Comparison of ENCODE assay signal across 21 mouse cellular contexts in the genomic region with DNA sequence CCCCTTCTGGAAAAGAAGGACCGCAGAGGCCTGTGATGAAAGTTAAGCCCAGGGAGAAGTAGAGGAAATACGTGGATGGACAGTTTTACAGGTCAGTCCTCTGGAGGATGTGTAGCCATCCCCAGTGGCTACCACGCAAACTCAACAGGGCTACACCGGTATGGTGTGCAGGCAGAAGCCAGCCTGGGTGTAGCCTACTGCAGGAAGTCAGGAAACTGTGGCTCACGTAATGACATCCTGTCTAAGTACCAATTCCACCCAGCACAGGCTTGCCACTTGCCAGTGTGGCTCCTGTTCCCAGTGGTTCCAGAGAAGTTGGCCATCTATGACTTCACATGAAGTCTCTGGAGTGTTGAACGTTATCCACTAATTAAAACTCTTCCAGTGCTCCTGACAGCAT.
DNase-seq lines count a peak whose midpoint lies in the region; ATAC-seq and TF ChIP-seq lines count a peak whose summit lies in the region.
"Had no signal": no experiment of that assay in that cellular context is flagged by ENCODE, and none has a peak within 500 bp of the region (broad histone marks: within the 10 kb centered on the region; RNA-seq: fewer than 3 reads in every experiment).

No protein-coding gene starts in this region.

- TF ChIP-seq EP300 in heart, adult 2 months (IDR thresholded peaks at IDR 0.05; ENCODE audit: insufficient read depth, low read depth, low read length): no peak

- DNase-seq in heart, adult 11 months: peak; percentile 89
- DNase-seq in heart, adult 2 months: no peak
- no peak for DNase-seq in spleen, adult 2 months (ENCODE audit: low read depth in 1 of 2, low spot score in 2 of 2)
- no peak for DNase-seq in spleen, adult 18-20 months
- DNase-seq in naive thymus-derived CD4-positive, alpha-beta T cell, adult 2 months (ENCODE audit: low read depth): peak; percentile 48
- DNase-seq in cerebellum, adult 11 months: no peak
- no peak for DNase-seq in heart, postnatal 36 days
- DNase-seq: adrenal gland, postnatal 25 days; cerebellum, adult 9-10 months; gastrocnemius, postnatal 25 days; kidney, adult 8-10 months; kidney, postnatal 14 days; layer of hippocampus, postnatal 36 days; left cerebral cortex, postnatal 4 days; lung, embryonic 14.5 days; right cerebral cortex, postnatal 25 days; thymus, adult 2 months had no signal

- no peak overlapping the region; the same call in 1 of the 2 replicates for H3K27ac ChIP-seq in heart, adult 2 months
- peak overlapping the region; percentile 49; the same call in 1 of the 2 replicates for H3K27ac ChIP-seq in spleen, adult 2 months (ENCODE audit: insufficient read depth, low read length)
- H3K27ac ChIP-seq: embryonic facial prominence, embryonic 12.5 days; layer of hippocampus, adult 2 months had no signal

- H3K79me2 ChIP-seq in heart, adult 2 months (replicated peaks; ENCODE audit: control insufficient read depth, insufficient read depth, low read length): no peaks in the 10 kb centered on the region

- H3K4me3 ChIP-seq in heart, adult 2 months: no peak overlapping the region
- no peak overlapping the region for H3K4me3 ChIP-seq in spleen, adult 2 months (ENCODE audit: extremely low read depth, insufficient read depth, insufficient read length)
- H3K4me3 ChIP-seq: embryonic facial prominence, embryonic 12.5 days; layer of hippocampus, adult 2 months had no signal

- 58% methylated on average over 6 of the region's 6 CpGs for WGBS in heart, adult 2 months
- 50% methylated on average over 6 of the region's 6 CpGs for WGBS in spleen, adult 2 months

- TF ChIP-seq POLR2A in heart, adult 2 months (IDR thresholded peaks at IDR 0.05; ENCODE audit: insufficient read depth, low read depth, low read length): no peak
- no peak for TF ChIP-seq POLR2A in spleen, adult 2 months (IDR thresholded peaks at IDR 0.05; ENCODE audit: low read depth, low read length)

- H3K9ac ChIP-seq in heart, adult 2 months (ENCODE audit: low read depth, low read length): no peak overlapping the region
- H3K9ac ChIP-seq: embryonic facial prominence, embryonic 12.5 days; lung, embryonic 14.5 days had no signal

- intact Hi-C loops in heart, adult 2 months (cut with DNase I): no loop called here
- intact Hi-C loops in heart, postnatal 36 days (cut with DNase I): no loop called here

- peak; percentile 42 to 44; a peak in 3 of 4 replicates for ATAC-seq in hematopoietic stem cell, adult 5-6 weeks (replicated peaks in 1 of 2; ENCODE audit: insufficient read depth in 1 of 2, low FRiP score in 2 of 2, low TSS enrichment in 1 of 2, low read depth in 1 of 2, poor library complexity in 2 of 2, severe bottlenecking in 2 of 2)
- ATAC-seq: forebrain, embryonic 14.5 days had no signal

- no peaks in the 10 kb centered on the region for H3K27me3 ChIP-seq in heart, adult 2 months (ENCODE audit: control insufficient read depth, insufficient read depth, low read length)
- no peaks in the 10 kb centered on the region for H3K27me3 ChIP-seq in spleen, adult 2 months (ENCODE audit: control insufficient read depth, insufficient read depth, low read length)
- H3K27me3 ChIP-seq: embryonic facial prominence, embryonic 12.5 days had no signal

- no peak for TF ChIP-seq CTCF in heart, adult 2 months (IDR thresholded peaks at IDR 0.05)
- TF ChIP-seq CTCF in spleen, adult 2 months (IDR thresholded peaks at IDR 0.05; ENCODE audit: extremely low read depth, insufficient read depth, insufficient read length, insufficient replicate concordance): no peak

- H3K36me3 ChIP-seq in heart, adult 2 months (ENCODE audit: control insufficient read depth, insufficient read depth, low read length): no peaks in the 10 kb centered on the region
- H3K36me3 ChIP-seq in spleen, adult 2 months (ENCODE audit: control insufficient read depth, insufficient read depth, low read length): no peaks in the 10 kb centered on the region
- H3K36me3 ChIP-seq: embryonic facial prominence, embryonic 12.5 days had no signal

- H3K4me1 ChIP-seq in heart, adult 2 months (ENCODE audit: control insufficient read depth, insufficient read depth, low read length): no peaks in the 10 kb centered on the region
- H3K4me1 ChIP-seq in spleen, adult 2 months (ENCODE audit: control insufficient read depth, insufficient read depth, insufficient read length): peaks cover 8% of the 10 kb centered on the region; the same call in 1 of the 2 replicates
- H3K4me1 ChIP-seq: embryonic facial prominence, embryonic 12.5 days had no signal

Comparison
In these comparisons a context has a peak if more than half of its experiments do, and no peak if none do; other contexts are left out.
1. DNase-seq: peak in heart, adult 11 months (single experiment) and naive thymus-derived CD4-positive, alpha-beta T cell, adult 2 months (single experiment); none in heart, adult 2 months (0 of 2), spleen, adult 2 months (0 of 2), spleen, adult 18-20 months (0 of 2), cerebellum, adult 11 months (single experiment) and heart, postnatal 36 days (0 of 2).